8 mouse cellular contexts compared by ENCODE assay signal in genomic region chr1:37636169-37636568, GRCm38 (mm10).
DNase-seq lines count a peak whose midpoint lies in the region; TF ChIP-seq lines count a peak whose summit lies in the region.

No protein-coding gene starts in this region.

- H3K9ac ChIP-seq in ES-E14 (ENCODE audit: insufficient read depth, low read depth, low read length, poor library complexity, severe bottlenecking), result no peak overlapping the region

- H3K36me3 ChIP-seq in ES-E14 (ENCODE audit: control insufficient read depth, insufficient read depth, low read length, poor library complexity, severe bottlenecking), result no peaks in the 10 kb centered on the region

- peak; percentile 25 to 39 for DNase-seq in cerebellum, adult 18-20 months
- DNase-seq in cerebellum, adult 11 months, result no peak
- DNase-seq in layer of hippocampus, adult 2 months (ENCODE audit: low spot score in 2 of 2), result no peak
- no peak for DNase-seq in layer of hippocampus, postnatal 36 days
- DNase-seq in ES-E14 (ENCODE audit: low read depth, low spot score), result no peak
- peak; percentile 17 to 77 for DNase-seq in kidney, postnatal 36 days
- DNase-seq in ovary, postnatal 14 days (ENCODE audit: low spot score), result no peak
- DNase-seq in frontal cortex, postnatal 36 days (ENCODE audit: low spot score in 2 of 2), result no peak

- peak; percentile 71 for TF ChIP-seq CTCF in layer of hippocampus, adult 2 months (conservative IDR thresholded peaks at IDR 0.05)

- no peaks in the 10 kb centered on the region for H3K4me1 ChIP-seq in ES-E14 (ENCODE audit: control insufficient read depth in 2 of 2, insufficient read depth in 2 of 2, low read length in 2 of 2, poor library complexity in 1 of 2)

- no peak overlapping the region for H3K4me3 ChIP-seq in layer of hippocampus, adult 2 months
- H3K4me3 ChIP-seq in ES-E14 (ENCODE audit: insufficient read depth in 1 of 2, low read depth in 1 of 2, low read length in 2 of 2, poor library complexity in 1 of 2, severe bottlenecking in 1 of 2), result no peak overlapping the region

- H3K9me3 ChIP-seq in ES-E14 (ENCODE audit: control insufficient read depth, insufficient read depth, low read depth, low read length), result no peaks in the 10 kb centered on the region

- in situ Hi-C loops in ES-E14 (cut with MboI; ENCODE audit: low sequenced_read_pairs in 2 of 2, unreplicated experiment in 2 of 2), result loop anchor here (10.0 to 25.0 kb wide), 4 partner anchors 161 to 849 kb away; no protein-coding TSS in a partner anchor

- no peak overlapping the region for H3K27ac ChIP-seq in layer of hippocampus, adult 2 months
- no peak overlapping the region for H3K27ac ChIP-seq in ES-E14 (ENCODE audit: insufficient read depth, low read depth, low read length, poor library complexity, severe bottlenecking)

TF ChIP-seq in ES-E14, 5 proteins besides CTCF, POLR2A, EP300 and RAD21:
- no peak for TF ChIP-seq ZNF384 (IDR thresholded peaks at IDR 0.05; ENCODE audit: low read depth, low read length)
- TF ChIP-seq MAFK (IDR thresholded peaks at IDR 0.05; ENCODE audit: insufficient read depth, low read depth, low read length), result no peak
- no peak for TF ChIP-seq CHD2 (IDR thresholded peaks at IDR 0.05; ENCODE audit: low read depth, low read length)
- TF ChIP-seq HCFC1 (IDR thresholded peaks at IDR 0.05; ENCODE audit: borderline replicate concordance, insufficient read depth, low read length), result no peak
- TF ChIP-seq ZC3H11A (IDR thresholded peaks at IDR 0.05; ENCODE audit: borderline replicate concordance, low read depth, low read length), result 0 out of 2 replicates have a peak, but pooled peaks have one; percentile 12

Comparison
In these comparisons a context has a peak if more than half of its experiments do, and no peak if none do; other contexts are left out.
1. DNase-seq: peak in cerebellum, adult 18-20 months (2 of 2) and kidney, postnatal 36 days (2 of 2); none in cerebellum, adult 11 months (single experiment), layer of hippocampus, adult 2 months (0 of 2), layer of hippocampus, postnatal 36 days (0 of 2), ES-E14 (single experiment), ovary, postnatal 14 days (single experiment) and frontal cortex, postnatal 36 days (0 of 2).